Mouse (Mus musculus): ENCODE data around the gene Olfr1440. TPM values are rescaled to one million over a fixed set of nuclear protein-coding genes. Genes with fewer than 3 reads are reported as not detected.

Olfr1440 gene
- polyA plus RNA-seq (2012; rRNA removed) = not detected in 2 replicates

- H3K27me3 ChIP-seq (ENCODE audit: control insufficient read depth, insufficient read depth, low read length) = no peaks in the 10 kb centered on the region
- no peak within 1 kb of the TSS for H3K27ac ChIP-seq (ENCODE audit: insufficient read depth, low read length)
- H3K4me1 ChIP-seq (ENCODE audit: control insufficient read depth, insufficient read depth, low read length) = no peaks in the 10 kb centered on the region
- no peak within 1 kb of the TSS for H3K4me3 ChIP-seq (replicated peaks; ENCODE audit: insufficient read depth, low read depth, low read length)
- 80% methylated on average over 2 of the region's 2 CpGs for WGBS
- TF ChIP-seq POLR2A (IDR thresholded peaks at IDR 0.05; ENCODE audit: borderline replicate concordance, insufficient read depth, low read length) (no peak), CTCF (IDR thresholded peaks at IDR 0.05; ENCODE audit: borderline replicate concordance, insufficient read depth, low read depth, low read length) (no peak)
- DNase-seq = no peak
Measured at GRCm38 (mm10) chr19:12386979-12387378, at the start of gene Olfr1440. Gene Olfr1440 (plus strand): TSS chr19:12387279.

GRCm38 (mm10) chr19:12373004-12373403 lies 14.1 kb upstream of the Olfr1440 start:
- TF ChIP-seq POLR2A (IDR thresholded peaks at IDR 0.05; ENCODE audit: borderline replicate concordance, insufficient read depth, low read length) (no peak), CTCF (IDR thresholded peaks at IDR 0.05; ENCODE audit: borderline replicate concordance, insufficient read depth, low read depth, low read length) (no peak)
- Histone ChIP-seq H3K27me3 (ENCODE audit: control insufficient read depth, insufficient read depth, low read length) (no peaks in the 10 kb centered on the region), H3K27ac (ENCODE audit: insufficient read depth, low read length) (no peak overlapping the region), H3K4me1 (ENCODE audit: control insufficient read depth, insufficient read depth, low read length) (no peaks in the 10 kb centered on the region), H3K4me3 (replicated peaks; ENCODE audit: insufficient read depth, low read depth, low read length) (no peak overlapping the region)
- no peak for DNase-seq
- 77% methylated on average over 3 of the region's 3 CpGs for WGBS

DNA sequence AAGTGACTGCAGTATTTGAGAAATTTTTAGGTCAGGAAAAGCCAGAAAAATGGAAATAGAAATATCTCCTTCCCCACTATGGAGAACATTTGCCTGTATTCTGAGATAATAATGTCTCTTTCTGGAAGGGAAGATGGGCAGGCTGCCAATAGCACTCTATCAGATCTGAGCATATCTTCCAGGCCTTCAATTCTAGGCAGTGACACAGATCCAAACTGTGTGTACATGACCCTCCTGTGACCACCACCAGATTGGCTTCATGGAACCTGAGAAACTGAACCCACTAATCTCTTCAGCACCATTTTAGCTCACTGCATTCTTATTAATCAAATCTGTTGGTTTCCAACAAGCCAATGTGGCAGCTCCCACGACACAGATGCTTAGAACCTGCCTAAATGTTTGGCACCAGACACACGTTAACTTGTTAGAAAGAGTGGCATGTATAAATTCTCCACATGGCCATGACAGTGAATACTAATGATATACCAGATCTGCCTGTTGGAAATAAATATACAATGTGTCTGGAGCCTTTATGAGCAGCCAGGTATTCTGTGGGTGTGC lies 12.5 kb upstream of the Olfr1440 start:
- DNase-seq = no peak
- Histone ChIP-seq H3K4me3 (replicated peaks; ENCODE audit: insufficient read depth, low read depth, low read length) (no peak overlapping the region), H3K27me3 (ENCODE audit: control insufficient read depth, insufficient read depth, low read length) (no peaks in the 10 kb centered on the region), H3K27ac (ENCODE audit: insufficient read depth, low read length) (no peak overlapping the region), H3K4me1 (ENCODE audit: control insufficient read depth, insufficient read depth, low read length) (no peaks in the 10 kb centered on the region)
- TF ChIP-seq CTCF (IDR thresholded peaks at IDR 0.05; ENCODE audit: borderline replicate concordance, insufficient read depth, low read depth, low read length) (no peak), POLR2A (IDR thresholded peaks at IDR 0.05; ENCODE audit: borderline replicate concordance, insufficient read depth, low read length) (no peak)
- 26% methylated on average over 2 of the region's 2 CpGs for WGBS

GRCm38 (mm10) chr19:12413737-12414136 lies 26.7 kb downstream of the Olfr1440 start:
- Histone ChIP-seq H3K4me3 (replicated peaks; ENCODE audit: insufficient read depth, low read depth, low read length) (no peak overlapping the region), H3K4me1 (ENCODE audit: control insufficient read depth, insufficient read depth, low read length) (no peaks in the 10 kb centered on the region), H3K27me3 (ENCODE audit: control insufficient read depth, insufficient read depth, low read length) (no peaks in the 10 kb centered on the region), H3K27ac (ENCODE audit: insufficient read depth, low read length) (no peak overlapping the region)
- TF ChIP-seq CTCF (IDR thresholded peaks at IDR 0.05; ENCODE audit: borderline replicate concordance, insufficient read depth, low read depth, low read length) (no peak), POLR2A (IDR thresholded peaks at IDR 0.05; ENCODE audit: borderline replicate concordance, insufficient read depth, low read length) (no peak)
- no peak for DNase-seq

GRCm38 (mm10) chr19:12417361-12417760 lies 30.3 kb downstream of the Olfr1440 start, which contains the start of gene Olfr1441:
Gene Olfr1441 (plus strand): TSS chr19:12417433.
- DNase-seq = no peak
- Histone ChIP-seq H3K27me3 (ENCODE audit: control insufficient read depth, insufficient read depth, low read length) (no peaks in the 10 kb centered on the region), H3K4me3 (replicated peaks; ENCODE audit: insufficient read depth, low read depth, low read length) (no peak within 1 kb of the TSS), H3K27ac (ENCODE audit: insufficient read depth, low read length) (no peak within 1 kb of the TSS), H3K4me1 (ENCODE audit: control insufficient read depth, insufficient read depth, low read length) (no peaks in the 10 kb centered on the region)
- TF ChIP-seq CTCF (IDR thresholded peaks at IDR 0.05; ENCODE audit: borderline replicate concordance, insufficient read depth, low read depth, low read length) (no peak), POLR2A (IDR thresholded peaks at IDR 0.05; ENCODE audit: borderline replicate concordance, insufficient read depth, low read length) (no peak)

DNA sequence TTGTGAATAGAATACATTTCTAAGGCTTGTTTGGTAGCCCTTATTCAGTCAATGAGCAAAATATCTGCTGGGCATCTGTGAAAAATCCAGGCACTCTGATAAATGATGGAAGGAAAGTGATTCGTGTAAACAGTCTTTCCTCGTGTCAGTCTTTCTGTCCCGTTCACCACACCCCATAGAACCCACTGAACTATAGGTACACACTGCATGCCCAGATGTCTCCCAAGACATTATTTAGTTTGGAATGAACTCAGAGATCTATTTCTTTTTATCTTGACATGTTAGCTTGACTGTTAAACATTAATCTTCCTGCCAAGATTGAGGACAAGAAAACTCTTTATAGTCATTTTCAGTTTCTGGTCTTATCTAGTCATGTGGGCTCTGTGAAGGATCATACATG lies 31.2 kb downstream of the Olfr1440 start:
- WGBS = 79% methylated on average over 3 of the region's 3 CpGs
- H3K4me1 ChIP-seq (ENCODE audit: control insufficient read depth, insufficient read depth, low read length) = no peaks in the 10 kb centered on the region
- H3K4me3 ChIP-seq (replicated peaks; ENCODE audit: insufficient read depth, low read depth, low read length) = no peak overlapping the region
- TF ChIP-seq POLR2A (IDR thresholded peaks at IDR 0.05; ENCODE audit: borderline replicate concordance, insufficient read depth, low read length) (no peak), CTCF (IDR thresholded peaks at IDR 0.05; ENCODE audit: borderline replicate concordance, insufficient read depth, low read depth, low read length) (no peak)
- H3K27ac ChIP-seq (ENCODE audit: insufficient read depth, low read length) = no peak overlapping the region
- H3K27me3 ChIP-seq (ENCODE audit: control insufficient read depth, insufficient read depth, low read length) = no peaks in the 10 kb centered on the region
- DNase-seq = no peak

- WGBS = 62% methylated on average over 6 of the region's 6 CpGs
- Histone ChIP-seq H3K27ac (ENCODE audit: insufficient read depth, low read length) (no peak overlapping the region), H3K27me3 (ENCODE audit: control insufficient read depth, insufficient read depth, low read length) (no peaks in the 10 kb centered on the region), H3K4me3 (replicated peaks; ENCODE audit: insufficient read depth, low read depth, low read length) (no peak overlapping the region), H3K4me1 (ENCODE audit: control insufficient read depth, insufficient read depth, low read length) (no peaks in the 10 kb centered on the region)
- DNase-seq = no peak
- no peak for TF ChIP-seq POLR2A (IDR thresholded peaks at IDR 0.05; ENCODE audit: borderline replicate concordance, insufficient read depth, low read length)
- no peak for TF ChIP-seq CTCF (IDR thresholded peaks at IDR 0.05; ENCODE audit: borderline replicate concordance, insufficient read depth, low read depth, low read length)
Measured at GRCm38 (mm10) chr19:12420555-12420954, 33.5 kb downstream of the Olfr1440 start.

DNA sequence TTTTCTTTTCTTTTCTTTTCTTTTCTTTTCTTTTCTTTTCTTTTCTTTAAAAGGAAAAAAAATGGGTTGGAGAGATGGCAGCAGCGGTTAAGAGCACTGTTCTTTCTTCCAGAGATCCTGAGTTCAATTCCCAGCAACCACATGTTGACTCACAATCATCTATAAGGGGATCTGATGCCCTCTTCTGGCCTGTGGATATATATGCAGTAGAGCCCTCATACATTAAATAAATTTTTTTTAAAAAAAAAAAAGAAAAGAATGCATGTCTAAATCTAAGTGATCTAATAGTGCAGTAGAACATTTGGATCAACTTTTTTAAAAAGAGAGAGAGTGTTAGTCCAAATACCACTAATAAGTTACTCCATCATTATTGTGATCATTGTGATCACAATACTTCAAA lies 34.6 kb downstream of the Olfr1440 start:
- TF ChIP-seq POLR2A (IDR thresholded peaks at IDR 0.05; ENCODE audit: borderline replicate concordance, insufficient read depth, low read length) (no peak), CTCF (IDR thresholded peaks at IDR 0.05; ENCODE audit: borderline replicate concordance, insufficient read depth, low read depth, low read length) (no peak)
- WGBS = 76% methylated on average over 1 of the region's 1 CpGs
- no peak for DNase-seq

More for the DNA sequence above, 34.6 kb downstream of the Olfr1440 start:
- no peak overlapping the region for H3K27ac ChIP-seq (ENCODE audit: insufficient read depth, low read length)
- H3K27me3 ChIP-seq (ENCODE audit: control insufficient read depth, insufficient read depth, low read length) = no peaks in the 10 kb centered on the region
- no peak overlapping the region for H3K4me3 ChIP-seq (replicated peaks; ENCODE audit: insufficient read depth, low read depth, low read length)
- H3K4me1 ChIP-seq (ENCODE audit: control insufficient read depth, insufficient read depth, low read length) = no peaks in the 10 kb centered on the region

Measured in cerebellum, adult 2 months (tissue).